Mouse (Mus musculus) midbrain, embryonic 12.5 days (tissue): ENCODE measurements around the gene Slc4a11. TPM values are rescaled to one million over a fixed set of nuclear protein-coding genes. Genes with fewer than 3 reads are reported as not detected.
A peak's percentile ranks its signal among the peaks of the same experiment; 100 is the strongest.
"Not testable (repeated sequence)": the region's sequence is repeated elsewhere in the genome, so short reads cannot be mapped to it uniquely, and the experiment has no call there.

ENCODE experiments used
- ATAC-seq: fragments of 200-750 bp; cut with Nextera tagmentation; 2 replicates; pipeline ENCODE4 v1.8.0; 2017; ENCODE audit warnings: low read depth, moderate TSS enrichment, moderate library complexity; ENCODE audit not compliant: low FRiP score
- H3K27ac ChIP-seq: fragments of 300-500 bp; sonication (generic); replicated peaks from 2 replicates; pipeline ENCODE4 v1.5.1; 2016; ENCODE audit warnings: mild to moderate bottlenecking
- H3K27me3 ChIP-seq: fragments of 300-500 bp; sonication (generic); 2 replicates; pipeline ENCODE4 v1.6.1; 2016; ENCODE audit warnings: mild to moderate bottlenecking
- H3K36me3 ChIP-seq: fragments of 300-500 bp; sonication (generic); 2 replicates; pipeline ENCODE4 v1.6.1; 2016
- H3K4me1 ChIP-seq: fragments of 300-500 bp; sonication (generic); 2 replicates; pipeline ENCODE4 v1.6.1; 2016
- H3K4me2 ChIP-seq: fragments of 300-500 bp; sonication (generic); replicated peaks from 2 replicates; pipeline ENCODE4 v1.6.1; 2016; ENCODE audit warnings: mild to moderate bottlenecking, moderate library complexity
- H3K4me3 ChIP-seq: fragments of 300-500 bp; sonication (generic); 2 replicates; pipeline ENCODE4 v1.5.1; 2016; ENCODE audit warnings: mild to moderate bottlenecking
- H3K9ac ChIP-seq: fragments of 300-500 bp; sonication (generic); replicated peaks from 2 replicates; pipeline ENCODE4 v1.6.1; 2016; ENCODE audit warnings: mild to moderate bottlenecking, moderate library complexity
- H3K9me3 ChIP-seq: fragments of 300-500 bp; sonication (generic); 2 replicates; pipeline ENCODE4 v1.6.1; 2016; ENCODE audit warnings: mild to moderate bottlenecking
- WGBS: fragments of 180-500 bp; shearing (Covaris S2); methylation state at CpG from one replicate; pipeline ENCODE4 v1.1.7; 2016; 5-methylcytosine and 5-hydroxymethylcytosine counted together
- polyA plus RNA-seq: library from polyadenylated mRNA; unstranded; fragments of >200 nt; fragmentation: Nextera tagmentation; extraction: Ambion mirVana; gene quantifications from 2 replicates; pipeline ENCODE4 v1.2.1, GENCODE M21; 2016

The Slc4a11 gene
- polyA plus RNA-seq, 1 experiment from 2014 or later = 0.57 TPM

GRCm38 (mm10) chr2:130677211-130677610, 20.1 kb downstream of the Slc4a11 start:
- H3K27me3 ChIP-seq = no peaks in the 10 kb centered on the region
- H3K9me3 ChIP-seq = no peaks in the 10 kb centered on the region
- no peak overlapping the region for H3K9ac ChIP-seq
- peaks cover 95% of the 10 kb centered on the region for H3K36me3 ChIP-seq
- H3K27ac ChIP-seq = no peak overlapping the region
- ATAC-seq = no peak
- no peaks in the 10 kb centered on the region for H3K4me1 ChIP-seq
- H3K4me2 ChIP-seq = no peak overlapping the region
- WGBS = 92% methylated on average over 10 of the region's 10 CpGs
- no peak overlapping the region for H3K4me3 ChIP-seq

DNA sequence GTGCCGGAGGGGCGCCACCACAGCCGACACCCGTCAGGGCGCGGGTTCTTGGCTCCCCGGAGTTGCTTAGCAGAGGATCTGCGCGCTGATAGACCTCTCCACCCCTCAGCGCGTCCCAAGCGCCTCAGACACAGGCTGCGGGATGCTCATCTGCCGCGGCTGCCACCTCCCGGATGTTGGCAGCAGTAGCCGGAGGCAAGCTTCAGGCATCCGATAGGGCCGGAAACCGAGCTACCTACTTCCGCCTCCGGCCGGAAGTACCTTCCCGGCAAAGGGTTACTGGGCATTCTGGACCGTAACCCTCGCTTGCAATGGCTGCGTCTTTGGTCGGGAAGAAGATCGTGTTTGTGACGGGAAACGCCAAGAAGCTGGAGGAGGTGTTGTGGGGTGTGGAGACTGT, 29.8 kb downstream of the Slc4a11 start, which contains the start of gene Itpa:
Gene Itpa (plus strand): TSS at position 52 of the 400 bp plus-strand sequence.
- no peaks in the 10 kb centered on the region for H3K27me3 ChIP-seq
- ATAC-seq = peak; percentile 66
- peaks cover 14% of the 10 kb centered on the region for H3K36me3 ChIP-seq
- peak within 1 kb of the TSS; percentile 87 for H3K4me2 ChIP-seq
- WGBS = under 1% methylated on average over 31 of the region's 31 CpGs
- H3K4me1 ChIP-seq = peaks cover 28% of the 10 kb centered on the region
- H3K4me3 ChIP-seq = peak within 1 kb of the TSS; percentile 61
- H3K9ac ChIP-seq = peak within 1 kb of the TSS; percentile 71
- H3K9me3 ChIP-seq = no peaks in the 10 kb centered on the region
- peak within 1 kb of the TSS; percentile 82 for H3K27ac ChIP-seq

GRCm38 (mm10) chr2:130664102-130664701, 33.1 kb downstream of the Slc4a11 start, which contains the start of gene Ddrgk1:
Gene Ddrgk1, minus strand, starts transcription at chr2:130664659.
- H3K4me1 ChIP-seq = peaks cover 24% of the 10 kb centered on the region
- H3K9ac ChIP-seq = peak within 1 kb of the TSS; percentile 74
- under 1% methylated on average over 40 of the region's 40 CpGs for WGBS
- H3K4me3 ChIP-seq = peak within 1 kb of the TSS; percentile 52
- H3K9me3 ChIP-seq = no peaks in the 10 kb centered on the region
- peak within 1 kb of the TSS; percentile 96 for H3K27ac ChIP-seq
- peak within 1 kb of the TSS; percentile 72 for H3K4me2 ChIP-seq
- H3K36me3 ChIP-seq = peaks cover 20% of the 10 kb centered on the region
- ATAC-seq = peak; percentile 96
- H3K27me3 ChIP-seq = no peaks in the 10 kb centered on the region

DNA sequence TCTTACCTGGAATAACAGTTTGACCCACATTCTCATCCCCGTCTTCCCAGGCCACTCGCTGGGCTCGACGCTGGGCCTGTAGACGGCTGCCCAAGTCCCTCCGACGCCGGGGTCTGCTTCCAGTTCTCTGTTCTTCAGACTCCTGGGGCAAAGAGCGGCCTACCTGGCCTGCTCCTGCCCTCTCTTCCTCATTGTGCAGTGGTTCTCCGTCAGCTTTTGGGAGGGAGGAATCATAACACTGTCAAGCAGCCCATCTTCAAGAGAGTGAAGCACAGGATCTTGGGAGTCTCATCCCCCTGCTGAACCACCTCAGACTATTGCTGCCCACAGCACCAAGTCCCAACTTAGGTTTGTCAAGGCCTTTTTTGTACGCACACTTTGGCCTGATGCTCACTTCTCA, 34.0 kb downstream of the Slc4a11 start:
- no peaks in the 10 kb centered on the region for H3K9me3 ChIP-seq
- no peaks in the 10 kb centered on the region for H3K27me3 ChIP-seq
- peak overlapping the region; percentile 52 for H3K4me3 ChIP-seq
- peaks cover 28% of the 10 kb centered on the region for H3K36me3 ChIP-seq
- H3K9ac ChIP-seq = peak overlapping the region; percentile 74
- 86% methylated on average over 11 of the region's 11 CpGs for WGBS
- ATAC-seq = no peak
- peak overlapping the region; percentile 96 for H3K27ac ChIP-seq
- H3K4me1 ChIP-seq = peaks cover 20% of the 10 kb centered on the region
- H3K4me2 ChIP-seq = peak overlapping the region; percentile 72

- Histone ChIP-seq H3K9ac (no peak overlapping the region), H3K27ac (no peak overlapping the region), H3K4me1 (peaks cover 11% of the 10 kb centered on the region), H3K36me3 (peaks cover 74% of the 10 kb centered on the region), H3K4me3 (no peak overlapping the region), H3K9me3 (no peaks in the 10 kb centered on the region), H3K4me2 (no peak overlapping the region), H3K27me3 (no peaks in the 10 kb centered on the region)
- ATAC-seq = no peak
- 95% methylated on average over 10 of the region's 10 CpGs for WGBS
Observed at GRCm38 (mm10) chr2:130658530-130658929, 38.8 kb downstream of the Slc4a11 start.

DNA sequence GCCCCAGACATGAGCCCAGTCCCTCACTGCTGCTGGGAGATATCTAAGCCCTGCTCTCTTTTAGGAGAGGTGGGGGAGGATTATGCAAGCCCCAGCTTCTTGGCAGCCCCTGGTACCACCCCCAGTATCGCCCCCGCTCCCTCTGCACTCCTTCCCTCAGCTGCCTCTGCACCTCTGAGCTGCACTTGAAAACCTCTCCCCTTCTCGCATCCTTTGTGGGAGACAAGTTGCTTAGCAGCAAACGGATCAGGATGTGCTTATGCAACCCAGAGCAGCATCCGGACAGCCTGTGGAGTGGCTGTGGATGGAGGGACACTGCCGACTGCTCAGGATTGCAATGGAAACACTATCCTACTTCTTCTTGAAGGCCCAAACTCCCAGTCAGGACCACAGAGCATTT, 39.8 kb downstream of the Slc4a11 start:
- H3K9me3 ChIP-seq = no peaks in the 10 kb centered on the region
- 86% methylated on average over 6 of the region's 6 CpGs for WGBS
- no peak overlapping the region for H3K27ac ChIP-seq
- H3K4me1 ChIP-seq = peaks cover 1% of the 10 kb centered on the region; the same call in 1 of the 2 replicates
- H3K36me3 ChIP-seq = peaks cover 77% of the 10 kb centered on the region
- no peak overlapping the region for H3K4me3 ChIP-seq
- no peaks in the 10 kb centered on the region for H3K27me3 ChIP-seq
- no peak for ATAC-seq
- no peak overlapping the region for H3K9ac ChIP-seq
- no peak overlapping the region for H3K4me2 ChIP-seq

DNA sequence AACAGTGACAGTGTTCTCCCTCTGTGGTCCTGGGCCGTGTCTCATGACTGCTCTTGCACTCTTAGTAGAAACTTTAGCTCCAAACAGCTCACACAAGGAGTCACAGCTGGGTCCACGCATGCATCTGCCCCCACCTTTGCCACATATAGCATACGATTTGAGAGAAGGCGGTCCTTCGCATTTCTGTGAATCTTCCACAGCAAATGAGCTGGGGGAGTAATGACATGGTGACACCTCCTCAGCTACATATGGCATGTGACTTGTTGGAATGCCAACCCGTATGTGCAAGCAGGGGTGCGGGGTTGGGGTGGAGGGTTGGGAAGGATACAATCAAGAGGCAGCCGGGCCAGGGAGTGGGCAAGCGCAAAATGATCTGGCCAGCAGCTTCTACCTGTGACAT, 40.8 kb downstream of the Slc4a11 start:
- Histone ChIP-seq H3K9me3 (no peaks in the 10 kb centered on the region), H3K9ac (no peak overlapping the region), H3K27ac (no peak overlapping the region), H3K4me2 (no peak overlapping the region), H3K36me3 (peaks cover 75% of the 10 kb centered on the region), H3K4me1 (no peaks in the 10 kb centered on the region), H3K4me3 (no peak overlapping the region), H3K27me3 (no peaks in the 10 kb centered on the region)
- WGBS = 93% methylated on average over 9 of the region's 9 CpGs
- ATAC-seq = no peak

- no peak overlapping the region for H3K9ac ChIP-seq
- WGBS = 90% methylated on average over 6 of the region's 6 CpGs
- H3K4me3 ChIP-seq = no peak overlapping the region
- no peak for ATAC-seq
- H3K9me3 ChIP-seq = no peaks in the 10 kb centered on the region
- H3K4me1 ChIP-seq = no peaks in the 10 kb centered on the region
- H3K27me3 ChIP-seq = no peaks in the 10 kb centered on the region
- H3K4me2 ChIP-seq = no peak overlapping the region
- H3K27ac ChIP-seq = no peak overlapping the region
- peaks cover 69% of the 10 kb centered on the region for H3K36me3 ChIP-seq
Observed at GRCm38 (mm10) chr2:130655660-130656339, 41.5 kb downstream of the Slc4a11 start.

- Histone ChIP-seq H3K9ac (no peak overlapping the region), H3K4me1 (no peaks in the 10 kb centered on the region), H3K9me3 (no peaks in the 10 kb centered on the region), H3K4me2 (no peak overlapping the region), H3K36me3 (peaks cover 63% of the 10 kb centered on the region), H3K27me3 (no peaks in the 10 kb centered on the region), H3K4me3 (no peak overlapping the region), H3K27ac (no peak overlapping the region)
- WGBS = 88% methylated on average over 1 of the region's 1 CpGs
- ATAC-seq = no peak
Observed at GRCm38 (mm10) chr2:130653760-130654159, 43.6 kb downstream of the Slc4a11 start.

DNA sequence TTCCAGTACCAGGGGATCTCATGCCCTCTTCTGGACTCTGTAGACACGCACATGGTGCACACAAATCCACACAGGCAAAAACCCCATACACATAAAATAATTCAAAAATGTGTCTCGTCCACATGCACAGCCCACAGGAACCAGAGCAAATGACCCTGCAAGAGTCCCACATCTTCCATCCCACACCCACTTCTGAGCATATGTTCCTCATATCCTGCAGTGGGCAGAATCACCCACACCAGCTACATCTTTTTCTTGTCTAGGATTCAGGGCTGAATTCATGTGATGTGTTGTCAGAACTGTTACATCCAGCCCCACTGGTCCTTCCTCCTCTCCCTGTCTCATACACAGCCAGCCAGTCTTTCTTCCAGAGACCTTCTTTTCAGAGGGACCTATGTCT, 44.0 kb downstream of the Slc4a11 start:
- ATAC-seq = no peak
- Histone ChIP-seq H3K36me3 (peaks cover 59% of the 10 kb centered on the region), H3K9me3 (no peaks in the 10 kb centered on the region), H3K4me3 (no peak overlapping the region), H3K4me2 (no peak overlapping the region), H3K27ac (no peak overlapping the region), H3K27me3 (no peaks in the 10 kb centered on the region), H3K4me1 (no peaks in the 10 kb centered on the region), H3K9ac (no peak overlapping the region)
- WGBS = 90% methylated on average over 2 of the region's 2 CpGs

- not testable (repeated sequence) for H3K4me2 ChIP-seq, H3K27ac ChIP-seq, ATAC-seq, H3K9ac ChIP-seq, H3K4me3 ChIP-seq, H3K9me3 ChIP-seq, H3K27me3 ChIP-seq, H3K4me1 ChIP-seq
- H3K36me3 ChIP-seq = peaks cover 21% of the 10 kb centered on the region
- 85% methylated on average over 6 of the region's 6 CpGs for WGBS
Observed at GRCm38 (mm10) chr2:130649028-130649427, 48.3 kb downstream of the Slc4a11 start.

DNA sequence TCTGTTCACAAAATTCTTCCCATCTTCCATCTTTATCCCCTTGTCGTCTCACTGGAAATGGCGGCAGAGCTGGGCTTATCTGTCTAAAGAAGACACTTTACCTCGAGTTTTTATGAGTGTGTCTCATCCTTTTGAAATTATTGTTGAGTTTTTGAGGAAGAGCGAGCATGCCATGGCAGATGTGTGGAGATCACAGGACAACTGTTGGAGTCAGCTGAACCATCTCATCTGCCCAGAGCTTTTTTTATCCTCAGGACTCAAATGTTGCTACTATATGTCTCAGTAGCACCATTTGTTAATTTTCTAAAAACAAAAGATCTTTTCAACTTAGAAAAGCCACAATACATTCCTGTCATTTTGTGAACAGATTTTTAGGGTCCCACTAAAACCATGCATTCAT, 52.1 kb downstream of the Slc4a11 start:
- Histone ChIP-seq H3K9ac (no peak overlapping the region), H3K27me3 (peaks cover 18% of the 10 kb centered on the region), H3K4me3 (no peak overlapping the region), H3K4me2 (no peak overlapping the region), H3K36me3 (0 out of 2 replicates have a peak, but pooled peaks cover 4% of the 10 kb centered on the region), H3K4me1 (peaks cover 16% of the 10 kb centered on the region; the same call in 1 of the 2 replicates), H3K27ac (no peak overlapping the region), H3K9me3 (no peaks in the 10 kb centered on the region)
- ATAC-seq = no peak
- 82% methylated on average over 4 of the region's 4 CpGs for WGBS
